Mouse (Mus musculus) heart, embryonic 10.5 days (tissue): ENCODE results near the gene Cpsf6. TPM values are rescaled to one million over a fixed set of nuclear protein-coding genes. Genes with fewer than 3 reads are reported as not detected.

ENCODE experiments used
- DNase-seq: peaks from one replicate; pipeline ENCODE4 v3.0.0-alpha.2; 2017; ENCODE audit warnings: low spot score
- H3K27ac ChIP-seq: fragments of 300-500 bp; sonication (generic); 2 replicates; pipeline ENCODE4 v1.5.1; 2016; ENCODE audit warnings: mild to moderate bottlenecking
- H3K27me3 ChIP-seq: fragments of 300-500 bp; sonication (generic); 2 replicates; pipeline ENCODE4 v1.6.1; 2016; ENCODE audit warnings: mild to moderate bottlenecking; ENCODE audit not compliant: poor library complexity, insufficient read depth, severe bottlenecking
- H3K36me3 ChIP-seq: fragments of 300-500 bp; sonication (generic); 2 replicates; pipeline ENCODE4 v1.6.1; 2016; ENCODE audit warnings: mild to moderate bottlenecking, moderate library complexity
- H3K4me1 ChIP-seq: fragments of 300-500 bp; sonication (generic); 2 replicates; pipeline ENCODE4 v1.6.1; 2016; ENCODE audit warnings: mild to moderate bottlenecking
- H3K4me3 ChIP-seq: fragments of 300-500 bp; sonication (generic); 2 replicates; pipeline ENCODE4 v1.5.1; 2016; ENCODE audit warnings: mild to moderate bottlenecking, moderate library complexity
- H3K9me3 ChIP-seq: fragments of 300-500 bp; sonication (generic); 2 replicates; pipeline ENCODE4 v1.6.1; 2016; ENCODE audit warnings: mild to moderate bottlenecking, moderate library complexity
- WGBS: fragments of 180-500 bp; shearing (Covaris S2); methylation state at CpG from one replicate; pipeline ENCODE4 v1.1.7; 2016; 5-methylcytosine and 5-hydroxymethylcytosine counted together
- polyA plus RNA-seq: library from polyadenylated mRNA; unstranded; fragments of >200 nt; fragmentation: Nextera tagmentation; extraction: Ambion mirVana; gene quantifications from 2 replicates; pipeline ENCODE4 v1.2.1, GENCODE M21; 2016

The Cpsf6 gene
- polyA plus RNA-seq, 1 experiment from 2014 or later, result 138 TPM

DNA sequence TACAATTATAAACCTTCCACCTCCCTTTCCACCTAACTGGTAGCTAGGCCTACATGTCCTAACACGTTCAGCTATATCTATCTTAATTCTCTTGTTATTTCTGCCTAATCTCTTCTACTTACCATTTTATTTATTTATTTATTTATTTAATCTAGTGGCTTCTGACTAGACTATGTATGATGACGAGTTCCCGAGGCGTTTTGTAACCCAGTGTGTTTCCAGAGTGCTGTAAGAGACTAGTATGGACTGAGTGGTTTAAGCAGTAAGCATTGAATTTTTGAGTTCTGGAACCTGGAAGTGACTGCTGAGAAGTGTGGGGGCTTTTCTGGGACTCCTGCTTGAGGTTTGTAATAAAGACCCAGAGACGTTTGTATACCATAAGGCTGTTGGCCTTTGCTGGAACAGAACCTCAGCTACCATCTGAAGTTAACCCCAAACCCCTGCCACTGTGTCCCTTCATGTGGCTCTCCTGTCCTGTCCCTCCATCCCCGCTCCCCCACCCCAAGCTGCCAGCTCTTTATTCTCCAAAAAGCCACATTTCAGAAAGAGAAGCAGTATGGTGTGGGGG, 30.8 kb upstream of the Cpsf6 start:
- Histone ChIP-seq H3K4me1 (peaks cover 20% of the 10 kb centered on the region), H3K27me3 (no peaks in the 10 kb centered on the region), H3K9me3 (no peaks in the 10 kb centered on the region), H3K4me3 (no peak overlapping the region), H3K36me3 (no peaks in the 10 kb centered on the region), H3K27ac (no peak overlapping the region; the same call in 1 of the 2 replicates)
- 84% methylated on average over 6 of the region's 6 CpGs for WGBS
- DNase-seq, result no peak

GRCm38 (mm10) chr10:117409373-117410354, 29.8 kb upstream of the Cpsf6 start:
- no peak for DNase-seq
- no peaks in the 10 kb centered on the region for H3K9me3 ChIP-seq
- H3K4me1 ChIP-seq, result peaks cover 20% of the 10 kb centered on the region
- no peak overlapping the region for H3K4me3 ChIP-seq
- no peaks in the 10 kb centered on the region for H3K27me3 ChIP-seq
- no peaks in the 10 kb centered on the region for H3K36me3 ChIP-seq
- H3K27ac ChIP-seq, result no peak overlapping the region
- WGBS, result 43% methylated on average over 21 of the region's 21 CpGs

GRCm38 (mm10) chr10:117408545-117409372, 28.9 kb upstream of the Cpsf6 start:
- H3K27me3 ChIP-seq, result no peaks in the 10 kb centered on the region
- no peaks in the 10 kb centered on the region for H3K36me3 ChIP-seq
- H3K4me3 ChIP-seq, result no peak overlapping the region
- H3K4me1 ChIP-seq, result peaks cover 20% of the 10 kb centered on the region
- 82% methylated on average over 7 of the region's 7 CpGs for whole genome bisulfite sequencing
- DNase-seq, result no peak
- no peaks in the 10 kb centered on the region for H3K9me3 ChIP-seq
- H3K27ac ChIP-seq, result no peak overlapping the region

GRCm38 (mm10) chr10:117407734-117408288, 28.0 kb upstream of the Cpsf6 start:
- H3K4me3 ChIP-seq, result no peak overlapping the region
- H3K27me3 ChIP-seq, result no peaks in the 10 kb centered on the region
- no peak for DNase-seq
- H3K4me1 ChIP-seq, result peaks cover 20% of the 10 kb centered on the region
- no peak overlapping the region for H3K27ac ChIP-seq
- WGBS, result 88% methylated on average over 4 of the region's 4 CpGs
- H3K36me3 ChIP-seq, result no peaks in the 10 kb centered on the region
- H3K9me3 ChIP-seq, result no peaks in the 10 kb centered on the region

DNA sequence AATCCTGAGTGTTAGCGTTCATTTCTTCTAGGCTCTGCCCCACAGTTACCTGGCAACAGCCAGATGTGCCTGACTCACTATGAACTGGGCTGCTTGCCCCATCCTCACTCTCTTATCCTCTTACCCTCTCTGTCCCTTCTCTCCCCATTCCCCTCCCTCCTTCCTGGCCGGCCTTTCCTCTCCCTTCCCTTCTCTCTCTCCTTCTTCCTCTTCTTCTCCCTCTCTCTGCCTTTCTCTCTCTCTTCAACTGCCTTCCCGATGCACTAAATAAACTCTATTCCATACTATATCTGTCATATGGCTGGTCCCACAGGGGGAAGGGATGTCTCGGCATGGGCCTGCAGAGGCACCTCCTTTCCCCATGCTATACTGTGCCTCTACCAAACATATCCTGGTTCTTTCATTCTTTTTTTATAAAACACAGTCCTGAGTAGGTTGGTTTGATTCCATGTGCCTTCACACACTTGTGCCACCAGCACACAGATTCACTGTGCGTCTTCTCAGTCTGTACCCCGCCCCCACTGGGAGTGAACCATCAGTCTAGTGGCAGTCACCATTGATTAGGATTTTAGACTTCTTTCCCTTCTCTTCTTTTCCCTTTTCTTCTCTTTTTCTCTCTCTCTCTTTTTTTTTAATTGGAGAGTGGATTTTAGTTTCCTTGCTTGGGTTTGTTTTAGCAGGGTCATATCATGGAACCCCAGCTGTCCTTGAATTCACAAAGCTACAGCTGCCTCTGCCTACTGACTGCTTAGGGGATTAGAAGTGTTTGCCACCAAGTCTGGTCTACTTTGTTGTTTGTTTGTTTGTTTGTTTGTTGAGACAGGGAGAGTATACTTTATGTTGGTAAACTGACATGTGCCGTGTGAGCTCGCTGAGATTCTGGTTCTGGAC, 27.3 kb upstream of the Cpsf6 start:
- WGBS, result 87% methylated on average over 8 of the region's 8 CpGs
- H3K4me1 ChIP-seq, result peaks cover 17% of the 10 kb centered on the region
- no peak overlapping the region for H3K4me3 ChIP-seq
- no peaks in the 10 kb centered on the region for H3K27me3 ChIP-seq
- H3K9me3 ChIP-seq, result no peaks in the 10 kb centered on the region
- no peak overlapping the region for H3K27ac ChIP-seq
- H3K36me3 ChIP-seq, result no peaks in the 10 kb centered on the region
- DNase-seq, result no peak

- no peak for DNase-seq
- no peaks in the 10 kb centered on the region for H3K9me3 ChIP-seq
- no peaks in the 10 kb centered on the region for H3K27me3 ChIP-seq
- no peak overlapping the region for H3K27ac ChIP-seq
- H3K4me1 ChIP-seq, result peaks cover 8% of the 10 kb centered on the region; the same call in 1 of the 2 replicates
- no peaks in the 10 kb centered on the region for H3K36me3 ChIP-seq
- 81% methylated on average over 5 of the region's 5 CpGs for WGBS
- no peak overlapping the region for H3K4me3 ChIP-seq
Observed at GRCm38 (mm10) chr10:117406283-117406588, 26.4 kb upstream of the Cpsf6 start.

- no peaks in the 10 kb centered on the region for H3K9me3 ChIP-seq
- H3K4me3 ChIP-seq, result no peak overlapping the region
- peaks cover 6% of the 10 kb centered on the region; the same call in 1 of the 2 replicates for H3K4me1 ChIP-seq
- H3K36me3 ChIP-seq, result no peaks in the 10 kb centered on the region
- H3K27me3 ChIP-seq, result no peaks in the 10 kb centered on the region
- H3K27ac ChIP-seq, result no peak overlapping the region
- DNase-seq, result no peak
- WGBS, result 77% methylated on average over 6 of the region's 6 CpGs
Observed at GRCm38 (mm10) chr10:117405526-117406282, 25.9 kb upstream of the Cpsf6 start.

- Histone ChIP-seq H3K4me1 (0 out of 2 replicates have a peak, but pooled peaks cover 2% of the 10 kb centered on the region), H3K36me3 (no peaks in the 10 kb centered on the region), H3K27ac (no peak overlapping the region), H3K27me3 (no peaks in the 10 kb centered on the region), H3K9me3 (no peaks in the 10 kb centered on the region), H3K4me3 (no peak overlapping the region)
- WGBS, result 89% methylated on average over 6 of the region's 6 CpGs
- no peak for DNase-seq
Observed at GRCm38 (mm10) chr10:117404384-117404783, 24.6 kb upstream of the Cpsf6 start.

GRCm38 (mm10) chr10:117403344-117403953, 23.6 kb upstream of the Cpsf6 start:
- Histone ChIP-seq H3K4me1 (no peaks in the 10 kb centered on the region), H3K36me3 (no peaks in the 10 kb centered on the region), H3K9me3 (no peaks in the 10 kb centered on the region), H3K27ac (no peak overlapping the region), H3K27me3 (peaks cover 2% of the 10 kb centered on the region; the same call in 1 of the 2 replicates), H3K4me3 (no peak overlapping the region)
- WGBS, result 82% methylated on average over 15 of the region's 15 CpGs
- no peak for DNase-seq

DNA sequence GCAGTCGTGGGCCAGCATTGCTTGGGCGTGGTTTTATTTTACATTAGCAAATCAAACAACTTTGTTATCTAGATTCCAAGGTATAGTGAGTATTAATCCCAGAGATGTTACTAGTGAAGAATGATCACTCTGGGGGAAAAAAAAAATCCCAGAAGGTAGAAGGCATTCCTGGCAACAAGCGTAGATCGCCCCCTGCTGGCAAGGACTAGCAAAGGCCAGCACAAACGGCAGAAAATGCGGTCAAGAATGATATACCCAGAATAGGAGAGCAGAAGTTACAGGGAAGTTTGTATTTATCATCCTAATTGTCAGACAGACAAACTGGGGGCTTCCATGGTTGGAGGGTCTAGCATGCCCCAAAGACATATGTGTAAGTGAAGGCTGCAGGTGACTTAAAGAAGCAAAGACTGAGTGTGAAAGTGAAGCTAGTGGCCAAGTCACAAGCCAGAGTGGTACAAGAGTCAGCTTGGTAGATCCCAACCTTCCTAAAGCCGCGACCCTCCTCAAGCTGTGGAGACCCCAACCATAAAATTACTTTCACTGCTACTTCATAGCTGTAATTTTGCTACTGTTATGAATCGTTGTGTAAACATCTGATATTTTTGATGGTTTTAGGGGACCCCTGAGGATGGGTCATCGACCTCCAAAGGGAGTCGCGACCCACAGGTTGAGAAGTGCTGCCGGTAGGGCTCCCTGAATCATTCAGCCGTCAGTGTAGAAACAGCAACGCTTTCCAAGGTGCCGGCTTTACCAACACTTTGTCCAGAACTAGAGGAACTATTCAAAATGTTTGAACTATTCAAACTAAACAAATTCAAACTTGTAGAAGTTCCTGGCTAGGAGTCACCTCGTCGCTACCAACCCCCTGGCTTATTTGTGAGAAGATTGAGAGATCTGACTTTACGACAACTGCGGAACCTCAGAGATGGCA, 22.9 kb upstream of the Cpsf6 start:
- WGBS, result 68% methylated on average over 20 of the region's 20 CpGs
- Histone ChIP-seq H3K27me3 (peaks cover 8% of the 10 kb centered on the region; the same call in 1 of the 2 replicates), H3K9me3 (no peaks in the 10 kb centered on the region), H3K4me3 (no peak overlapping the region), H3K4me1 (no peaks in the 10 kb centered on the region), H3K27ac (no peak overlapping the region), H3K36me3 (no peaks in the 10 kb centered on the region)
- no peak for DNase-seq
